Mouse (Mus musculus) left cerebral cortex, adult 11 months (tissue): Measurements from ENCODE around the gene Rftn2.
A peak's percentile ranks its signal among the peaks of the same experiment; 100 is the strongest.
"Not testable (repeated sequence)": the region's sequence is repeated elsewhere in the genome, so short reads cannot be mapped to it uniquely, and the experiment has no call there.

Experiments
- DNase-seq: peaks from one replicate; pipeline ENCODE4 v3.0.0; 2022; ENCODE audit warnings: low spot score

Rftn2 gene

GRCm38 (mm10) chr1:55171361-55172325 lies 54.9 kb downstream of the Rftn2 start:
- no peak for DNase-seq

- no peak for DNase-seq
Observed at GRCm38 (mm10) chr1:55168591-55168990, 58.0 kb downstream of the Rftn2 start.

- no peak for DNase-seq
Observed at GRCm38 (mm10) chr1:55167560-55167959, 59.0 kb downstream of the Rftn2 start.

GRCm38 (mm10) chr1:55164005-55164404 lies 62.6 kb downstream of the Rftn2 start:
- DNase-seq = no peak

GRCm38 (mm10) chr1:55162781-55163180 lies 63.8 kb downstream of the Rftn2 start:
- DNase-seq = no peak

- DNase-seq = no peak
Observed at GRCm38 (mm10) chr1:55161895-55162294, 64.7 kb downstream of the Rftn2 start.

- peak; percentile 68 for DNase-seq
Observed at GRCm38 (mm10) chr1:55160831-55161638, 65.5 kb downstream of the Rftn2 start.

- no peak for DNase-seq
Observed at GRCm38 (mm10) chr1:55160218-55160617, 66.4 kb downstream of the Rftn2 start.

GRCm38 (mm10) chr1:55158821-55159220 lies 67.8 kb downstream of the Rftn2 start:
- DNase-seq = no peak

- DNase-seq = no peak
Observed at GRCm38 (mm10) chr1:55158211-55158610, 68.4 kb downstream of the Rftn2 start.

GRCm38 (mm10) chr1:55157329-55157728 lies 69.3 kb downstream of the Rftn2 start:
- no peak for DNase-seq

- DNase-seq = no peak
Observed at GRCm38 (mm10) chr1:55145556-55145955, 81.0 kb downstream of the Rftn2 start.

- no peak for DNase-seq
Observed at GRCm38 (mm10) chr1:55144338-55144737, 82.2 kb downstream of the Rftn2 start.

GRCm38 (mm10) chr1:55135846-55136245 lies 90.7 kb downstream of the Rftn2 start:
- DNase-seq = no peak

GRCm38 (mm10) chr1:55134301-55134700 lies 92.3 kb downstream of the Rftn2 start:
- DNase-seq = no peak

GRCm38 (mm10) chr1:55133173-55133572 lies 93.4 kb downstream of the Rftn2 start:
- no peak for DNase-seq

- no peak for DNase-seq
Observed at GRCm38 (mm10) chr1:55132308-55132707, 94.3 kb downstream of the Rftn2 start.

- DNase-seq = no peak
Observed at GRCm38 (mm10) chr1:55131424-55132014, 95.1 kb downstream of the Rftn2 start.

- peak; percentile 84 for DNase-seq
Observed at GRCm38 (mm10) chr1:55130943-55131401, 95.6 kb downstream of the Rftn2 start, which contains the start of gene Mob4. Gene Mob4 (plus strand): TSS chr1:55131231.

GRCm38 (mm10) chr1:55130190-55130916 lies 96.2 kb downstream of the Rftn2 start:
- DNase-seq = no peak

- no peak for DNase-seq
Observed at GRCm38 (mm10) chr1:55129716-55130115, 96.9 kb downstream of the Rftn2 start.

GRCm38 (mm10) chr1:55124136-55124535 lies 102.4 kb downstream of the Rftn2 start:
- DNase-seq = not testable (repeated sequence)
